Mouse (Mus musculus): ENCODE measurements at regions not wholly inside any gene's neighbourhood (a gene's known extent, or its start where the extent isn't known, plus 50 kb on each side); places are given as distances from the start of the nearest gene placed in this dataset.

DNA sequence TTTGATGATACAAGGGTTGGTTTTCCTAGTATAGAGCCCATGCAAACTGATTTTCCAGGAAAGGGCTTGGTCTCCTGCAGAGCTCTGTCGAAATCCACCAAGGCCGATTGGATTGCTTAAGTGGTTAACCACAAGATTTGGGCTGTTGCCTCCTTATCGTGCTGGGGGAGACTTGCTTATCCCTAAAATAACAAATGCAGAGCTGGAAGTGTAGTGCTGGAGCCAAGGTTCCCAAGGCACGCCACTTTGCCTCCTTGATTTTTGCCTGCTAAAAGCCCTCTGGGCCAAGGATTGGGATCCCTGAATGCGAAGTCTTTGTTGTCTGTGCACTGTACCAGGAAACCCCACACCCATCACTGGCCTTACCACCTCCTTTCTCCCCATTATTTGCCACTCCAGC, 52.8 kb upstream of the Tmem178 start:
- ATAC-seq: no peak

DNA sequence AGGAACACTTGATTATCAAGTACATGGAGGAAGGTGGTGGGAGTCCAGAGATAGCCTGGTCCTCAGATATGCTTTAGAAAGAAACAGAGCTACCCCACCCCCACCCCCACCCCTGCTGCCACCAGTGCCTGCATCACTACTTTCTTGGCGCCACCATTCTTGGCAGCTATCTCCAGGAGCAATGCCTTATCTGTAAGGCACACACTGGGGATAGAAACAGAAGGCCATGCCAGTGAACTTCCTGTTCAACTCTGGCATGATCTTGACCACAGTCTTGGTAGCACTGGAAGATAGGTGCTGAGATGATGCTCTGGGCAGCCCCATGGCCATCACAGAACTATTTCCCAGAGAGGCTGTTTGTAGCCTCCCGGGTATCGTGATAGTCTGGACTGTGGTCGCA, 55.3 kb upstream of the Tmem178 start:
- ATAC-seq: no peak

GRCm38 (mm10) chr17:80887749-80888119, 56.7 kb upstream of the Tmem178 start:
- ATAC-seq: no peak

DNA sequence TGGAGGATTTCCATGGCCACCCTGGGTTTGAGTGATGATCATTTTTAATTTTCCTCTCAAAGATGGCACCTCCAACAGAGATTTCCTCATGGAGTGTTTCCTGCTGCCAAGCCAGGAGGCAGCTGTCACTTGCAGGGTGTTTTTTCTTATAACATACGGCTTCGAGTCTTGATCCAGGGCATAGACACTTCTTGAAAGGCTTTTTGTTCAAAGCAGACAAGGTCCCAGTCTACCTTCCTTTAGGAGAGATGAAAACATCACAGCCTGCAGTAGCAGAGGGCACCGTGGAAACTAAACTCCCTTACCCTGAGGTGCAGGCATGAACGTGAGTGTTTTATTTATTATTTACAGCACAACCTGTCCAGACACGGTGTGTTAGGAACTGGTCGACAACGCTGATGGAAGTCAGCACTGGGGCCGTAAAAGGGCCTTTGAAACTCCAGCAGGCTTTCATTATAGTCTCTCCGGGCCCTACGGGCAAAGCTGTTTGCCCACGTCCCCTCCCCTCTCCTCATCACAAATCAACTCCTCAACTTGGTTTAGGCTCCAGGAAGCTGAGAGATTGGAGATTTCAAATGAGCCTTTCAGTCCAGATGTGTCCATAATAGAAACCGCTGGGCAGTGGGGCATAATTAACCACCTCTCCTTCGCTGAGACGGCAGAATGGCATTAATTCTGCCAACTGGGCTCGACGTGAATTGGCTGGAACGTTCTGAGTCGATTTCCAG, 57.2 kb upstream of the Tmem178 start:
- ATAC-seq: no peak

- ATAC-seq: no peak
Measured at GRCm38 (mm10) chr17:80886211-80886701, 58.2 kb upstream of the Tmem178 start.

DNA sequence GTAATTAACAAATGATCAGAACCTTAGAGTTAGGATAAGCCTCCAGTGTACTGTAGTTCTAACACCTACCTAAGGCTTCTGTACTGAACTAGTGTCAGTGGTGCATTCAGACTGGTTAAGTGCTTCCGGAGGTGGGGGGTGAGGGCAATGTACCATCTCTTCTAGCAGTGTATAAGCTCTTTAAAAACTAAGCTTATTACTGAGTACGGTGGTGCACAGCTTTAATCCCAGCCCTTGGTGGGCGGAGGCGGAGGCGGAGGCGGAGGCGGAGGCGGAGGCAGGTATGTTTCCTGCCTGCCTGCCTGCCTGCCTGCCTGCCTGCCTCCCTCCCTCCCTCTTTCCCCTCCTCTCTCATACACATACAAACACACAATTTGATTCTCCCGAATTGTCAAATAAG, 58.7 kb upstream of the Tmem178 start:
- no peak for ATAC-seq

- no peak for ATAC-seq
Measured at GRCm38 (mm10) chr17:80884886-80885285, 59.5 kb upstream of the Tmem178 start.

DNA sequence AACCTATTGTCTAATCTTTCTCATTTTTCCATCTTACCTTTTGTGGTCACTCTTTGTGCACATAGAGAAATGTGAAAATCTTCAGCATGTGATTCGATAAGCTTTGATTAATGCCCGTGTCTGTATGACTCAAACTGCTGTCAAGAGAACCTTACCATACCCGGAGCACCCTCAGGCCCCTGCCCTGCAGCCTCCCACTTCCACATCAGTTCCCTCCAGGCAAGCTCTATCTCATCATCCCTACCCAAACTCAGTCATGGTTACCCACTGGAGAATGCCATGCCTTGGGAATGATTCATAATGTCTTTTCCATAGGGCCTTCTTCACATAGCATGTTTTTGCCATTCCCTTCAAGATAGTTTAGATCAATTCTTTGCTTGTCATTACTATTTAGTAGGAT, 62.0 kb upstream of the Tmem178 start:
- ATAC-seq: no peak

DNA sequence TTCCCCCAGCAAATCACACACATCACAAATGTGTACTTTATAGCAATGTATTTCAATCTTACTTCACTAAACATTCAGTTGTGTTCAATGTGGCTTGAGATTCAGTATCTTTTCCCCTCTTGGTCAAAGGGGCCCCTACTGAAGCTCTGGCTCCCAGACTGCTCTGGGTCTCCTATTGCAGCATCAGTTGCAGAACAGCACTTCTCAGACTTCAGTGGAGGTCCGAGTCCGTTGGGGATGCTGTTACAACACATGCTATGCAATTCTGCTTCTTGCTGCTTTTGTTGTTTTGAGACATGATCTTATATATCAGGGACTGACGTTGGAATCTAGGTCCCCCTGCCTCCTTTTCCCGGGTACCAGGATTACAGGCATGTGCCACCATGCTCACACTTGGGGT, 64.1 kb upstream of the Tmem178 start:
- ATAC-seq: no peak

DNA sequence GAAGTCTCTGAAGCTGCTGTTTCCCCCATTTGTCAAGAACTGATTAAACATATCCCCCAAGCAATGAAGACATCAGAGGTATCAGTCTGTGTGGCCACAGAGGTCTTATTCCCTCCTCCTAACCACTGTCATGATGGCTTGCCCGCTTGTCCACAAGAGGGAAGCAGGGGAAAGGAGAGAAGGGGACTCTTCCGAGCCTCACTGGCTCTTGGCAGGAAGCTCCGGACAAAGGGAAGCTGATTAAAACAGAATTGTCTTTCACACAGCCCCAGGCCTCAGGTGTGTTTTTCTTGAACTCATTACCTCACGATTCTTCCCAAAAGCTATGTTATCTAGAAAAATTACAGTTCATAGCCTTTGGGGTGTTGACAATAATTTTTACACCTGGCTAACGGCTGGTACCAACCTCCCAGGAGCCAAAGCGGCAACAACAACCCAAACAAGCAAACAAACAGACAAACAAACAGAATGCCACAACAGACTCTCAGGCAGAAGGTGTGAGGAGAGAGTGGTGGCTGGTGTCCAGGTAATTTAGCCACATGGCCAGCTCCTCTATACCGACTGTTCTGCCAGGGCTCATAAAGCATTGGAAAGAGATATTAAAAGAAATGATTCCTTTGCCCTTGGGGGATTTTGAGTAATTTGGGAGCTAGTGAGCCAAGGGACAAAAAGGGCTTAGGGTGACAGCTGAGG, 68.9 kb upstream of the Tmem178 start:
- ATAC-seq: no peak

- ATAC-seq: no peak
Measured at GRCm38 (mm10) chr17:80870965-80871364, 73.5 kb upstream of the Tmem178 start.

- no peak for ATAC-seq
Measured at GRCm38 (mm10) chr17:80862338-80862737, 82.1 kb upstream of the Tmem178 start.

DNA sequence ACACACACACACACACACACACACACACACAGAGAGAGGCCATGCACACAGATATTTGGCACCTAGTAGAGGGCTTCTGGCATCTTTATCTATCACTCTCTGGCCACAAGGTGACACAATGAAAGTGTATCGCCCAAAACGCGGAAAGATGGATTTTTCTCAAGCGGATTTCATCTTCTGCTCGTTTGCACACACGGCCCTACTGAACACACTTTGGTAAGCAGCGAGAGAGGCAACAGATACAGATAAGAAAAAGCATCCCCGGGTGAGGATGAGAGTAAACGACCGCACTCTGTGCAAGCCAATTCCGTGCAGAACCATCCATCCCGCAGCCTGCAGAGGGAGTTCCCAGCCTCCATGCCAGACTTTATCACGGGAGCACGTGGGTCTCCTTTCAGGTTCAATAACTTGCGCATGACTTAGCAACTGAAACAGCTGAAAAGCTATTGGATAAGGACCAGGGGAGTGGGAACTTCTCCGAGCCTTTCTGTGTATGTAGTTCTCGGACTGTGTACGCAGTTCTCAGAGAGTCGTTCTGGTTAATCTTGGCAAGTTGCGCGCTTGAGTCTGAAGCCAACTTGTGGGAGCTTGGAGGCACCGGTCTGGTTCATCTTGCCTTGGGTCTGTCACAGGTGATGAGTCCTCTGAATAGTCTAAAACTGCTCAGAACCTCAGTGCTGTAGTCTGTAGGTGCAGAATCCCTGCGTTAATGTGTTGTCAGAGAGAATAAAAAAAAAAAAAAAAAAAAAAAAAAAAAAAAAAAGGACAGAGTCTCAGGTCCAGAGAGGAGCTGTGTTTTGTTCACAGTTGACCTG, 97.2 kb upstream of the Tmem178 start:
- ATAC-seq: no peak

GRCm38 (mm10) chr17:80845349-80845748, 99.1 kb upstream of the Tmem178 start:
- no peak for ATAC-seq

DNA sequence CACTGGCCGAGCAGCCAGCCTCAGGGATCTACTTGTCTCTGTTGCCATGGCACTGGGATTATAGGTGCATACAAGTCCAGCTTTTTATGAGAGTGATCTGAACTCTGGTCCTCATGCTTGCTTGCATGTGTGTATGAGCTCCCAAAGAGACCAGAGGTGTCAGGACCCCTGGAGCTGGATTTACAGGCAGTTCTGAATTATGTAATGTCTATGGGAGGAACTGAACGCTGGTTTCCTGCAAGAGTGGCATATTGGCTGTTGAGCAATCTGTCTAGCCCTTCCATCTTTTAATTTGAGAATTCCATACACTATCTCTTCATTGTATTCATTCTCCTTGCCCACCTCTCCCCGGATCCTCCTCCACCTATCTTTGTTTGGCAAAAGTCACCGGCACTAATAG, 102.5 kb upstream of the Tmem178 start:
- no peak for ATAC-seq

- no peak for ATAC-seq
Measured at GRCm38 (mm10) chr17:80840896-80841295, 103.5 kb upstream of the Tmem178 start.

DNA sequence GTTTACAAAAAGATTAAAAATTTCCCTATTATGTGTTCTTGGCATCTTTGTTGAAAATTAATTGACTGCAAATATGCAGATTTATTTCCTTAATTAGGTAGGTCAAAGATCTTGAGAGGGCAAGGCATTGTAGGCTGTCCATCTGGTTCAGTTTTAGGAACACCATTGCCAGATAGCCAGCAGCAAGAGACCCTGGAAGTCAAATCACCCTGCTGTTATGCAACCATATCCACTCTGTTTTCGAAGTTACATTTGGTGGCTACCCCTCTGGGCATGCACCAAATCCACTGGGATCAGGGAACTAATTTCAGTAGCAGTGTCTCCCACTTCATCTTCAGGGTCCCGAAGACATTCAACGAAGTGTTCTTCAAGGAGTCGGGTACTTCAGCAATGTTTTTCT, 104.0 kb upstream of the Tmem178 start:
- no peak for ATAC-seq

- no peak for ATAC-seq
Measured at GRCm38 (mm10) chr17:80834701-80835100, 106.4 kb upstream of the Map4k3 start.

GRCm38 (mm10) chr17:80834176-80834517, 105.9 kb upstream of the Map4k3 start:
- no peak for ATAC-seq

DNA sequence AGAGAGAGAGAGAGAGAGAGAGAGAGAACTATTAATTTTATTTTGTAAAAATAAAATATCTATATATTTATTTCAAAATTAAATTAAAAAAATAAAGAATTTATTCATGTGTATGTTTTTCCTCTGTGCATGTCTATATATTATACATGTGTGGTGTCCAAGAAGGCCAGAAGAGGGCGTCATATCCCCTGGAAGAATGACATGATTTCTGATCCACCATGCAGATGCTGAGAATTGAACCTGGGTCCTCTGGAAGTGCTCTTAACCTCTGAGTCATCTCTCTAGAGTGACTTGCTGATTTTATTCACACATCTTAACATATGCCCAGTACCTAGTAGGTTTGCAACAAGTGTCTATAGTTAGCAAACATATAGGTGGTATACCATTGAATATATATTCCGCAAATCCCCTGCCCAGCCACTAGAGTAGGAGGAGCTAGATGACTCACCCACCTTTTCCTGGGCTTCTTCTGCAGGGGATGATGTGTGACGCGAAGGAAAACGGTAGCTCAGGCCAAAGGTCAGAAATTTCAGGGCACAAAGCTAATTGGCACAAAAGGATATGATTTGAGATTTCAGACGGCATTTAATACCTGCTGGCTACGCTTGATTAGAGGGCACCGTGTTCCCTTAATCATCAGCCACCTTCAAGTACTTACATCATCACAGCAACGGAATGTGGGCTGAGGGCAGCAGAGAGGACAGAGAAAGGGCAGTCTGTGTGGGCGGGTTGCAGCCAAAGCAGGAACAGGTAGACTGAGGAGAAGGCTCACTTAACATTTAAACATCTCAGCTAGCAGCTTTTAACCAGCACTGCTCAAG, 105.3 kb upstream of the Map4k3 start:
- ATAC-seq: no peak

DNA sequence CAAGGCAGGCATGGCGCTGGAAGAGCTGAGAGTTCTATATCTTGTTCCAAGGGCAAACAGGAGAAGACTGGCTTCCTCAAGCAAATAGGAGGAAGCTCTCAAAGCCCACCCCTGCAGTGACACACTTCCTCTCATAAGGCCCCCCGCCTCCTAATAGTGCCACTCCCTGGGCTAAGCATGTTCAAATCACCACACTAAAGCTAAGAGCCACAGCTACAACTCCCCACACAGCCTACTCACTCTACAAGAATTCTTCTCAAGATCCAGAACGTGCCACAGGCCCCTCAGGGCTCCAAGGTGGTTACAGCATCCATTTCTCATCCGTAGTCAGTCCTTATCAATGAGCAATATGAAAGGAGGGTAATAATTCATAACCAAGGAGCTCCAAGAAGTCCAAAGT, 103.4 kb upstream of the Map4k3 start:
- no peak for ATAC-seq

DNA sequence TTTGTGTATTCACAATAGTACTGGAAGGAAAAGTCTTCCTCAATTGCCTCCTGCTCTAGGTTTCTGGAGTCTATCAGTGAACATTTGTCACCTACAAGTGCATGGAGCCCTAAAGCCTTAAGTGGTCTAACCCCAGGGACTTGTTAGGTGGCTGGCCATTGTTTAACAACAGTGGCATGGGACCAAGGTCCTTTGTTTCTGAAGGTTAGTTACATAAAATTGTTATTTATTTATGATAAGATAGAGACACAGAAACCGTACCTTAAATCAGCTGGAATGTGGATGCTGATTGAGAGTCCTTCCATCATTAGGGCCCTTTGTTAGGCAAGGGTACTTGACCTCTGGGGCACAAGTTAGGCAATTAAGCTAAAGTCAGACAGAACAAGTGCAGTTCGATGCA, 99.6 kb upstream of the Map4k3 start:
- no peak for ATAC-seq

- no peak for ATAC-seq
Measured at GRCm38 (mm10) chr17:80827361-80827760, 99.1 kb upstream of the Map4k3 start.
